Mouse (Mus musculus) naive thymus-derived CD4-positive, alpha-beta T cell, adult 2 months (primary cell): ENCODE measurements around the gene Gipc2.

Source experiments
- DNase-seq: peaks from one replicate; pipeline ENCODE4 v3.0.0-alpha.2; 2011; ENCODE audit warnings: low read depth

Gene Gipc2

DNA sequence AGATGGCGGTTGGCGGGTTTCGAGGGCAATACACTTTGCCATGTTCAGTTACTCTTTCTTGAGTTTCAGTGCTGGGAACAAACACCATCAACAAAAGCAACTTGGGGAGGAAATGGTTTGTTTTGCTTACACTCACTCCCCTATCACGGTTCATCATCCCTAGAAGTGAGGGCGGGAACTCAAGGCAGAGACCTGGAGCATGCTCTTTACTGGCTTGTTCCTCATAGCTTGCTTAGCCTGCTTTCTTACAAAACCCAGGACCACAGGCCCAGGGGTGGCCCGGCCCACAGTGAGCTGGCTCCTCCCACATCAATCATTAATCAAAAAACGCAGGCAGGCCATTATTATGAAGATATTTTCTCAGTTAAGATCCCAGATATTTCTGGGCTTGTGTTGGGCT is 89.9 kb downstream of the Gipc2 start:
- no peak for DNase-seq

DNA sequence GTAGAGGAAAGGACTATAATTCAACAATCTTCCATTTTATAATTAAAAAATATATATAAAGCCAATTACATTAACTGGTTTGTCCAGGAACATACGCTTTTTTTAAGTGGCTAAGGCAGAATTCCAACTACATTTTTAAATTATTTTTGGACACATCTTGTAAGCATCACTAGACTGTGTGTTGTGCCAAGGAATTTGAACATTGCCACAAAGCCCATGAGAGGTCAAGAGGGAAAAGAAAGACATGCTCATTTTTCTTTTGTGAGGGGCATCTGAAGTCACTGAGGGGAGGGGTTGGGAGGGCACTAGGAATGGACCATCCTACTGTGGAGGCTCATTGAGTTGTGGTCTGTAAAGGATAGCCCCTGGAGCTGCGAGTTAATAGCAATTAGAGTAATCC is 97.0 kb downstream of the Gipc2 start:
- no peak for DNase-seq

DNA sequence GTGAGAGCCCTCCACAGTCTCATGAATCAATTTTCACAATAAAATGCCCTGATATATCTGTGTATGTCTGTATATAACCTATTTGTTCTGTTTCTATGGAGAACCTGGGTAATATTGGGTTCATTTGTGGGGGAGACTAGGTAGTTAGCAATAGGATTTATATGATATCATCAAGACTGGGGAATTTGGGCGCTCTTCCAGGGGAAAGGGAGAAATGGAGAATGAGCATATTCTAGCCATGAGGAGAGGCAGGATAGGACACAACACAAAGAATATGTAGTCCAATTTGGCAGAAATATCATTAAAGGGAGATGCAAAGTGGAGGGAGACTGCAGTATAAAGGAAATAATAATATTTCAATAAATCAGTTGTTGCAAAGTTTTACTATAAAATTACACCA is 97.7 kb downstream of the Gipc2 start:
- no peak for DNase-seq

DNA sequence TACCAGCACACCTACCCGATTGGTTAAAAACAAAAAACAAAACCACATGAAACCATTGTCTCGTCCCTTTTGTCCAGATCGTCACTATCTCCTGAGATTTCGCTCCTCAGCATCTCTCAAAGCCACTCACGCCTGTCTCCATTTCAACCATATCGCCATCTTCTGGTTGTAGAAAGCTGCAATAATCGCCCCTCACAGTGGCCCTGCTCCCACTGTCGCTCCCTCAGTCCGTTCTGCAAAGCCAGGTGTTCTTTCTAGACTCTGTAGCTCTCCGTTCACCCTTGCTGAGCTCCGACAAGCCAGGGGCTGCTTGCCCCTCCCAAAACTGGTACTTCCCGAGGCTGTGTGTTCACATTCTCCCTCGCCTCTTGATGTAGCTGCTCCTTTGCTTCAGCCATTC is 99.3 kb downstream of the Gipc2 start:
- no peak for DNase-seq

DNA sequence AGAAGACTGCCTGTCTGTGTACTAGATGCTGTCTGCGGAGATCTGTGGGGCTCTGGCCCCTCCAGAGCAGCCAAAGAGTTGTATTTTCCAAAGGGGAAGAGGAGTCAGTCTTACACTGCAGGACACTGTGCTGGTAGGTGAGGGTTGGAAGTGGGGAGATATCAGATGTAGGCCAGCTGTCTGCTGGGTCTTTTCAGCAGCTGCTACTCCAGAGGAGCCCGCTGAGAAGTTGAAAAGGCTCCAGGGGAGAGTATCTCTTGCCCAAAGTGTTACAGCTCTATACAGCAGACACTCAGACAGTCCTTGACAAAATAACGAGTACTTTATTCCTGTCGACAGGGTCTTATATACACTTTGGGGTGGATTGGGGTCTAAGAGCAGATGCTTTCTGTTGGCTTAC is 100.2 kb downstream of the Gipc2 start:
- DNase-seq, result no peak

DNA sequence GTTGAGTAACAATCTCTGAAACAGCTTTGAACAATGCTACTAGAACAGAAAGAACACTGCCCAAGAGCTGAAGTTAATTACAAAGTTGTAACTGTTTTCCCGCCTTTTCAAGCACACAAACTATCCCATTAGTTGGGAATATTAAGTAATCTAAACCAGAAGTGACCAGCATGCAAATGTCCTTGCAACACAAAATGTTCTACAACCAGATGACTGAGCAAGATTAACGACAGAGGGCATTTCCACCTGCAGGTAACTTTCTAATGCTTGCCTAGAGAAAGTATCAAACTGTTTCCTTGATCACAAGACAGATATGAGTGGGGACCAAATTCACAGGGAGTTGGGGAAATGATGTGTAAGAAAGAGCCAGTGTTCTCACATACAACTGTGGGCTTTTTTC is 101.9 kb downstream of the Gipc2 start:
- DNase-seq, result no peak

DNA sequence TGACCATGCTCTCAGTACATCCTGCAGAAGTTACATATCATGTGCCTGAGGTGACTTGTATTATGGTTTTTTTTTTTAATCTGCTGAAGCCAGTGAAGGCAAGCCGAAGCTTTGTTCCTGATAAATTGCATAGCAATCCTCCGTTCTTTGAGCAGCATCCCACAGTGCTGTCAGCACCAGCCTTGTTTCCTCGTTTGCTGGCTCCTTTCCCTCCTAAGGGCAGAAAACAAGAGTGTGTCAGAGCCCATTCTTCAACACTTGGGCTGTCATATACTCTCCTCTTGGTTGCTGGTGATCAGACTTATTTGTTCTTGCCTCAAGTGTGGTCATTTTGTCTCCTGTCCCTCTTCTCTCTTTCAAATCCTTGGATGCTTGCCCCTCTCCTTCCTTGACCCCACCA is 103.2 kb downstream of the Gipc2 start:
- DNase-seq, result no peak

DNA sequence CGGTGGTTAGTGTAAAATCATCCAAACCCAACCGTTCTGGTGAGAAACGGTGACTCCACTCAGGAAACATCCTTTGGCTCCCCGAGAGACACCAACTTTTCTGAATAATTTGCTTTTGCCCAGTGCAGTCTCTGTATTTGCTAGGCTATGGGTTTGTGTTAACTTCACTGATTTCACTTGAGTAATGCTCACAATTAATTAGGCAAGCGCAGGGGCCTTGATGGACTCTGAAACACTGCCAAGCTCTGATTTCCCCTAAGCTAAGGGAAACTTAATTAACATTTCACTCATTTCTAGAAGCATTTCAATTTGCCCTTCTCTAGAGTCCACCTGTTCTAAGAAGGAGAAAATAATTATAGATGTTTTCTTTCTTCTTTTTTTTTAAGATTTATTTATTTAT is 104.9 kb downstream of the Gipc2 start:
- DNase-seq, result no peak

DNA sequence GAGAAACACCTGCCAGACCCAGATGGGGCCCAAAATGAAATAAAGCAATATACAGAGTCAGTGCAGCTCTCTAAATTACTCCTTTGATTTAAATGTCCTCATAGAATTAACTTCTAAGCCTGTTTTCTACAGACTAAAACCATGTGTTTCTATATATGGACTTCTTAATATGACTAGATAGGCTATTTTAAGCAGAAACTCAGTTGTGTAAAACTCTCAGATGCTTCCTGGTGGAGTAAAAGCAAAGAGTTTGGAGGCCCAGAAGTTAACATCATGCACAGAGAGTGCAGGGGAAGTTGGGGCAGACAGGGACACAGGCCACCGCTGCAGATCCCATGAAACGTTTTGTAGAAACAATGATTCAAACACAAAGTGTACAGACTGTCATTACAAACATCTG is 107.8 kb downstream of the Gipc2 start:
- DNase-seq, result no peak

DNA sequence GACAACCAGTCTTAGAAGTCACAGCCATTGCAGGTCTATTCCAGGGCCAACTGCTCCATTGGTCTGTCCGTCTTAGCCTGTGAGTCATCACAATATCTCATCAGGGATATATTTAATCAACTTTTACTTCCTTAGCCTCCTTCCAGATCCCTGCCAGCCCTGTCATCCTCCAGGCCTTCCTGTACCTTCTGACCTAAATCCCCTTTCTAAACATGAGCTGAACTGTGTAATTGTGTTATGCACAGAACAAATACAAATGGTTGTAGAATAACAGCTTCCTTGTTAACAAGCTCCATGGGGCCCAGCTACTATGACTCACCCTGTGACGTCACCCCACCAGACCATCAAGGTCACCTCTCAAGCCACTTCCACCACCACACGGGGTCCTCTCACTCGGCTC is 111.8 kb downstream of the Gipc2 start:
- no peak for DNase-seq

DNA sequence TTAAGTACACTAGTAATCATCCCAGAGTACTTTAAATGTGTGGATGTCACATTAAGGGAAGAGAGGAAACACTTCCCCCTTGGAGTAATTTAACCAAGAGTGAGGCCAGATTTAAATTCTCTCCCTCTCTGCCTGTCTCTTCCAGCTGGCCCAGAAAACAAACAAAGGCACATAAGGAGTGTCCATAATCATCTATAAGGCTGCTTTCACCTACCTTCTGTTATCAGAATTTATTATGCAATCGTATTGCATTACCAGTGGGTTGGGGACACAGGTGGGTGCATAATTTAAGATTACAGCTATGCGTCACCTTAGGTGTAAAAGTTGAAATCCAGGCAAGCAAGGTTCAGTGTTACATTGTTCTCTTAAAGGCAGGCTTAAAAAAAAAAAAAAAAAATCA is 114.1 kb downstream of the Gipc2 start:
- no peak for DNase-seq

DNA sequence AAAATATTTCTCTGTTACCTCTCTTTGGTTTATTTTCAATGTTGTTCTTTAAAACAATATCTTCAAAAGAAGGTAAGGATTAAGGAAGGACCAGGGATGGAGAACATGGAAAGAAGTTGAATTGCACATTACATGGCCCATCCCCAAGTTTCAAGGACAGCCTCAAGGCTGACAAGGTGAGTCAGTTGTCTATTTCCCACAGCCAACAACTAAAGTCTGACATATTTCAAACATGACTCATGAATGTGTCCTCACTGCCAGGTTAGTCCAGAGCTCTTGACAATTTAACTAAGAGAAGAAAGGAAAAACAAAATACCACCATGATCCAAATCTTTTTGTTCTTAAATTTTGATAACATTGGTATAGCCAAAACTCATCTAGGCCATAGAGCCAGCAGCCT is 118.1 kb downstream of the Gipc2 start:
- DNase-seq, result no peak

DNA sequence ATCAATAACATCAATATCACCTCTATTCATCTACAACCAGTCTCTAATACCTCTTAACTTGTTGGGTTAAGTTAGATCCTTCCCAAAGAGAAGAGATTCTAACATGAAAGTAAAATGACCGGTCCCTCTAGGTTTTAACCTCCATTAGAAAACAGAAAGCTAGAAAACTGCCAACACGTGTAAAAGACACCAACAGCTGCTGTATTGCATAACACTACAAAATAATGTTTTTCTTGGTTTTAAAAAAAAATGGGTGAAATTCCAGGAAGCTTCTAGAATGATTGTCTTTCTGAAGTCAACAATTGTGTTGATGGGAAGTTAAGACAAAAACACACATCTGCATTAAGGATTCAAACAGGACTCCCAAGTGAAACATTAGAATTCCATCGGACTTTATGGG is 119.1 kb downstream of the Gipc2 start:
- DNase-seq, result no peak
